32 mouse cellular contexts compared by ENCODE assay signal in genomic region chr9:49130514-49131010, GRCm38 (mm10). TPM values are rescaled to one million over a fixed set of nuclear protein-coding genes. Genes with fewer than 3 reads are reported as not detected.
DNase-seq lines count a peak whose midpoint lies in the region; ATAC-seq lines count a peak whose summit lies in the region.
"Had no signal": no experiment of that assay in that cellular context is flagged by ENCODE, and none has a peak within 500 bp of the region (broad histone marks: within the 10 kb centered on the region; RNA-seq: fewer than 3 reads in every experiment).

No protein-coding gene starts in this region.

- peak; percentile 48 for DNase-seq in embryonic facial prominence, embryonic 14.5 days (ENCODE audit: low spot score)
- DNase-seq in embryonic facial prominence, embryonic 10.5 days (ENCODE audit: low spot score), result no peak
- DNase-seq in heart, adult 11 months, result peak; percentile 49
- no peak for DNase-seq in adrenal gland, adult 8-10 months
- DNase-seq: adrenal gland, adult 2 months; cerebellum, adult 11 months; cerebellum, adult 9-10 months; gastrocnemius, postnatal 14 days; heart, postnatal 36 days; kidney, adult 2 months; liver, embryonic 13.5 days; lung, adult 18-20 months; lung, postnatal 14 days; right cerebral cortex, postnatal 25 days; thymus, postnatal 14 days had no signal

- ATAC-seq in embryonic facial prominence, embryonic 14.5 days (ENCODE audit: low read depth), result no peak
- no peak for ATAC-seq in heart, embryonic 12.5 days (ENCODE audit: insufficient number of reproducible peaks, low FRiP score)
- ATAC-seq in midbrain, embryonic 12.5 days (ENCODE audit: low FRiP score, low read depth), result no peak
- no peak for ATAC-seq in midbrain, embryonic 15.5 days (replicated peaks)
- ATAC-seq: activated CD4-positive, CD25-positive, alpha-beta regulatory T cell, adult 4 months; hindbrain, postnatal 0 days; intestine, embryonic 15.5 days had no signal

- no peaks in the 10 kb centered on the region; the same call in 1 of the 2 replicates for H3K4me1 ChIP-seq in embryonic facial prominence, embryonic 14.5 days (ENCODE audit: control insufficient read depth, insufficient read depth, low read length)
- peaks cover 8% of the 10 kb centered on the region; the same call in 1 of the 2 replicates for H3K4me1 ChIP-seq in embryonic facial prominence, embryonic 10.5 days
- H3K4me1 ChIP-seq in heart, embryonic 12.5 days (replicated peaks), result no peaks in the 10 kb centered on the region
- H3K4me1 ChIP-seq in midbrain, embryonic 12.5 days, result peaks cover 11% of the 10 kb centered on the region
- no peaks in the 10 kb centered on the region for H3K4me1 ChIP-seq in midbrain, embryonic 15.5 days
- H3K4me1 ChIP-seq: heart, embryonic 10.5 days; intestine, embryonic 15.5 days; limb, embryonic 10.5 days; limb, embryonic 15.5 days; liver, embryonic 13.5 days had no signal

- no peak overlapping the region for H3K4me3 ChIP-seq in embryonic facial prominence, embryonic 14.5 days (ENCODE audit: low read depth, low read length)
- H3K4me3 ChIP-seq in embryonic facial prominence, embryonic 10.5 days, result no peak overlapping the region
- no peak overlapping the region for H3K4me3 ChIP-seq in heart, embryonic 12.5 days
- no peak overlapping the region for H3K4me3 ChIP-seq in midbrain, embryonic 12.5 days
- H3K4me3 ChIP-seq in midbrain, embryonic 15.5 days, result no peak overlapping the region
- H3K4me3 ChIP-seq: embryonic facial prominence, embryonic 13.5 days; erythroblast, embryonic 14.5 days; heart, embryonic 10.5 days; hindbrain, embryonic 12.5 days; intestine, embryonic 15.5 days; limb, embryonic 10.5 days; limb, embryonic 15.5 days; liver, embryonic 13.5 days had no signal

- no peak overlapping the region for H3K9ac ChIP-seq in embryonic facial prominence, embryonic 14.5 days (ENCODE audit: low read depth, low read length)
- H3K9ac ChIP-seq in heart, embryonic 12.5 days, result no peak overlapping the region
- H3K9ac ChIP-seq in midbrain, embryonic 12.5 days (replicated peaks), result no peak overlapping the region
- H3K9ac ChIP-seq in midbrain, embryonic 15.5 days, result no peak overlapping the region
- H3K9ac ChIP-seq: embryonic facial prominence, embryonic 13.5 days; hindbrain, embryonic 12.5 days; intestine, embryonic 15.5 days; limb, embryonic 15.5 days; liver, embryonic 13.5 days had no signal

- WGBS in embryonic facial prominence, embryonic 14.5 days, result 43% methylated on average over 5 of the region's 5 CpGs
- 79% methylated on average over 5 of the region's 5 CpGs for WGBS in embryonic facial prominence, embryonic 10.5 days
- 64% methylated on average over 5 of the region's 5 CpGs for WGBS in heart, embryonic 12.5 days
- 35% methylated on average over 5 of the region's 5 CpGs for WGBS in midbrain, embryonic 12.5 days
- WGBS in midbrain, embryonic 15.5 days, result 25% methylated on average over 5 of the region's 5 CpGs

- H3K4me2 ChIP-seq in embryonic facial prominence, embryonic 14.5 days (ENCODE audit: low read depth, low read length), result no peak overlapping the region
- no peak overlapping the region for H3K4me2 ChIP-seq in heart, embryonic 12.5 days
- no peak overlapping the region for H3K4me2 ChIP-seq in midbrain, embryonic 12.5 days (replicated peaks)
- H3K4me2 ChIP-seq in midbrain, embryonic 15.5 days, result no peak overlapping the region
- H3K4me2 ChIP-seq: embryonic facial prominence, embryonic 13.5 days; hindbrain, embryonic 12.5 days; intestine, embryonic 15.5 days; limb, embryonic 15.5 days; liver, embryonic 13.5 days had no signal

- no peak overlapping the region for H3K27ac ChIP-seq in embryonic facial prominence, embryonic 14.5 days (replicated peaks; ENCODE audit: low read depth, low read length)
- no peak overlapping the region for H3K27ac ChIP-seq in embryonic facial prominence, embryonic 10.5 days (replicated peaks)
- H3K27ac ChIP-seq in heart, embryonic 12.5 days (ENCODE audit: poor library complexity, severe bottlenecking), result no peak overlapping the region
- 0 out of 2 replicates have a peak overlapping the region, but pooled peaks have one; percentile 11 for H3K27ac ChIP-seq in midbrain, embryonic 12.5 days (replicated peaks)
- H3K27ac ChIP-seq in midbrain, embryonic 15.5 days, result no peak overlapping the region
- H3K27ac ChIP-seq: embryonic facial prominence, embryonic 13.5 days; heart, embryonic 10.5 days; hindbrain, embryonic 12.5 days; hindbrain, postnatal 0 days; intestine, embryonic 15.5 days; limb, embryonic 10.5 days; limb, embryonic 15.5 days; liver, embryonic 13.5 days had no signal

- no peaks in the 10 kb centered on the region for H3K36me3 ChIP-seq in embryonic facial prominence, embryonic 14.5 days (ENCODE audit: control insufficient read depth, insufficient read depth, low read length)
- no peaks in the 10 kb centered on the region for H3K36me3 ChIP-seq in embryonic facial prominence, embryonic 10.5 days (replicated peaks)
- H3K36me3 ChIP-seq in heart, embryonic 12.5 days, result no peaks in the 10 kb centered on the region
- no peaks in the 10 kb centered on the region for H3K36me3 ChIP-seq in midbrain, embryonic 12.5 days
- no peaks in the 10 kb centered on the region for H3K36me3 ChIP-seq in midbrain, embryonic 15.5 days (replicated peaks)
- H3K36me3 ChIP-seq: embryonic facial prominence, embryonic 13.5 days; heart, embryonic 10.5 days; hindbrain, embryonic 12.5 days; intestine, embryonic 15.5 days; limb, embryonic 10.5 days; limb, embryonic 15.5 days; liver, embryonic 13.5 days had no signal

- no peaks in the 10 kb centered on the region for H3K9me3 ChIP-seq in embryonic facial prominence, embryonic 14.5 days (ENCODE audit: control insufficient read depth, low read length)
- no peaks in the 10 kb centered on the region for H3K9me3 ChIP-seq in embryonic facial prominence, embryonic 10.5 days
- H3K9me3 ChIP-seq in heart, embryonic 12.5 days (replicated peaks), result peaks cover 4% of the 10 kb centered on the region; the same call in 1 of the 2 replicates
- no peaks in the 10 kb centered on the region for H3K9me3 ChIP-seq in midbrain, embryonic 12.5 days
- H3K9me3 ChIP-seq in midbrain, embryonic 15.5 days, result no peaks in the 10 kb centered on the region
- H3K9me3 ChIP-seq: embryonic facial prominence, embryonic 13.5 days; heart, embryonic 10.5 days; hindbrain, embryonic 12.5 days; intestine, embryonic 15.5 days; limb, embryonic 10.5 days; limb, embryonic 15.5 days; liver, embryonic 13.5 days had no signal

- no peaks in the 10 kb centered on the region for H3K27me3 ChIP-seq in embryonic facial prominence, embryonic 14.5 days (replicated peaks; ENCODE audit: control insufficient read depth, insufficient read depth, low read length)
- H3K27me3 ChIP-seq in embryonic facial prominence, embryonic 10.5 days (replicated peaks; ENCODE audit: low read depth, poor library complexity, severe bottlenecking), result no peaks in the 10 kb centered on the region
- H3K27me3 ChIP-seq in heart, embryonic 12.5 days (replicated peaks), result 0 out of 2 replicates have a peak, but pooled peaks cover 2% of the 10 kb centered on the region
- 0 out of 2 replicates have a peak, but pooled peaks cover 5% of the 10 kb centered on the region for H3K27me3 ChIP-seq in midbrain, embryonic 12.5 days
- no peaks in the 10 kb centered on the region for H3K27me3 ChIP-seq in midbrain, embryonic 15.5 days (replicated peaks)
- H3K27me3 ChIP-seq: embryonic facial prominence, embryonic 13.5 days; hindbrain, embryonic 12.5 days; intestine, embryonic 15.5 days; limb, embryonic 15.5 days; liver, embryonic 13.5 days had no signal

RNA-seq across cellular contexts. Expression of gene Tmprss5, which starts 49.5 kb away (rescaled TPM):
- 1.4 TPM in 2 replicates for polyA plus RNA-seq in embryonic facial prominence, embryonic 14.5 days (2014; fragmentation: Nextera tagmentation; extraction: Ambion mirVana)
- 0.50 and 0.92 TPM in 2 replicates for polyA plus RNA-seq in embryonic facial prominence, embryonic 10.5 days (2016; fragmentation: Nextera tagmentation; extraction: Ambion mirVana)
- 0.12 and 0.18 TPM in 2 replicates for polyA plus RNA-seq in heart, embryonic 12.5 days (2016; fragmentation: Nextera tagmentation; extraction: Ambion mirVana)
- polyA plus RNA-seq in midbrain, embryonic 12.5 days (2016; fragmentation: Nextera tagmentation; extraction: Ambion mirVana), result 1.7 and 1.9 TPM in 2 replicates
- polyA plus RNA-seq in midbrain, embryonic 15.5 days (2015; fragmentation: Nextera tagmentation; extraction: Ambion mirVana), result 1.4 TPM in 2 replicates
- 1 to 10 TPM in 2 of 4 experiments, under 1 TPM in 2; 0.42 to 1.1 (median 0.86) TPM for total RNA-seq in adrenal gland, adult 8-10 months (2022)
- total RNA-seq: CH12.LX; granulocyte monocyte progenitor cell, adult 5-6 weeks; megakaryocyte, adult 5-6 weeks; monocyte, adult 5-6 weeks had no signal
- polyA plus RNA-seq: activated CD4-positive, CD25-positive, alpha-beta regulatory T cell, adult 4 months; C2C12; erythroblast, embryonic 14.5 days; limb, embryonic 10.5 days; liver, embryonic 13.5 days had no signal

Comparison
In these comparisons a context has a peak if more than half of its experiments do, and no peak if none do; other contexts are left out.
1. DNase-seq: peak in embryonic facial prominence, embryonic 14.5 days (single experiment) and heart, adult 11 months (single experiment); none in embryonic facial prominence, embryonic 10.5 days (single experiment) and adrenal gland, adult 8-10 months (single experiment).